Mouse (Mus musculus): ENCODE data around the gene Ptrh1.

Ptrh1 gene

GRCm38 (mm10) chr2:32757056-32757845, 18.3 kb upstream of the Ptrh1 start, which contains the start of gene Tor2a:
Gene Tor2a, plus strand, starts transcription at chr2:32757234.
- DNase-seq (ENCODE audit: low spot score) = peak; percentile 97

GRCm38 (mm10) chr2:32758503-32758902, 17.1 kb upstream of the Ptrh1 start:
- DNase-seq (ENCODE audit: low spot score) = peak; percentile 74

- no peak for DNase-seq (ENCODE audit: low spot score)
Observed at GRCm38 (mm10) chr2:32759001-32759400, 16.6 kb upstream of the Ptrh1 start.

GRCm38 (mm10) chr2:32761361-32761760, 14.2 kb upstream of the Ptrh1 start:
- no peak for DNase-seq (ENCODE audit: low spot score)

GRCm38 (mm10) chr2:32761859-32762258, 13.7 kb upstream of the Ptrh1 start:
- DNase-seq (ENCODE audit: low spot score) = no peak

GRCm38 (mm10) chr2:32763353-32763752, 12.2 kb upstream of the Ptrh1 start:
- DNase-seq (ENCODE audit: low spot score) = no peak

- no peak for DNase-seq (ENCODE audit: low spot score)
Observed at GRCm38 (mm10) chr2:32767241-32767640, 8.3 kb upstream of the Ptrh1 start.

- peak; percentile 28 for DNase-seq (ENCODE audit: low spot score)
Observed at GRCm38 (mm10) chr2:32768661-32769285, 6.8 kb upstream of the Ptrh1 start.

GRCm38 (mm10) chr2:32769327-32770085, 6.1 kb upstream of the Ptrh1 start:
- DNase-seq (ENCODE audit: low spot score) = no peak

- peak; percentile 84 for DNase-seq (ENCODE audit: low spot score)
Observed at GRCm38 (mm10) chr2:32771886-32772285, 3.7 kb upstream of the Ptrh1 start.

GRCm38 (mm10) chr2:32772626-32773279, 2.8 kb upstream of the Ptrh1 start:
- DNase-seq (ENCODE audit: low spot score) = no peak

- no peak for DNase-seq (ENCODE audit: low spot score)
Observed at GRCm38 (mm10) chr2:32776192-32776591, 606 bp downstream of the Ptrh1 start.

GRCm38 (mm10) chr2:32778081-32778480, 2.5 kb downstream of the Ptrh1 start:
- no peak for DNase-seq (ENCODE audit: low spot score)

- DNase-seq (ENCODE audit: low spot score) = peak; percentile 30
Observed at GRCm38 (mm10) chr2:32779131-32779530, 3.5 kb downstream of the Ptrh1 start.

- no peak for DNase-seq (ENCODE audit: low spot score)
Observed at GRCm38 (mm10) chr2:32779714-32780113, 4.1 kb downstream of the Ptrh1 start.

- no peak for DNase-seq (ENCODE audit: low spot score)
Observed at GRCm38 (mm10) chr2:32781710-32782109, 6.1 kb downstream of the Ptrh1 start.

- DNase-seq (ENCODE audit: low spot score) = no peak
Observed at GRCm38 (mm10) chr2:32784048-32784681, 8.6 kb downstream of the Ptrh1 start, which contains the start of gene Cfap157. Gene Cfap157, minus strand, starts transcription at chr2:32784428.

GRCm38 (mm10) chr2:32787176-32787575, 11.6 kb downstream of the Ptrh1 start:
- DNase-seq (ENCODE audit: low spot score) = no peak

GRCm38 (mm10) chr2:32788581-32788980, 13.0 kb downstream of the Ptrh1 start:
- no peak for DNase-seq (ENCODE audit: low spot score)

- DNase-seq (ENCODE audit: low spot score) = no peak
Observed at GRCm38 (mm10) chr2:32791297-32791696, 15.7 kb downstream of the Ptrh1 start.

- DNase-seq (ENCODE audit: low spot score) = no peak
Observed at GRCm38 (mm10) chr2:32795748-32796418, 20.3 kb downstream of the Ptrh1 start.

All from yolk sac, embryonic 10.5 days (tissue).